Mouse (Mus musculus): ENCODE measurements at regions not wholly inside any gene's neighbourhood (a gene's known extent, or its start where the extent isn't known, plus 50 kb on each side); places are given as distances from the start of the nearest gene placed in this dataset.

DNA sequence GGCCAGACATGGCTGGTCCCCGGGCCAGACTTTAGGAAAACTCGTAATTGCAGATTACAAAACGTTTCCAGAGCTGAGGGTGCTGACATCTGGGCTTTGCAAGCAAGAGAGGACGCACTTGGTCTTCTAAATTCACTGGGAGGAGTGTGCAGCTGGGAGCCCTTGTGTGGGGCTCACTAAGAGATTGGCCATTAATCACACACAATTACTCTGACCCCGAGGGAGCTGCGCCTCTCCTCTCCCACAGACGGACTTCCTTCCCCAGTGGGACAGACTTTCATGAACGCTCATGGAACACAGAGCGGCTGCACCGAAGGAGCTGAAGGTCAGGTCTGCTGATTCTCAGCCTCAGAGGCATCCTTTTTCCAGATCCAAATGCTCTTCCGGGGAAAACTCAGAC is 407.2 kb downstream of the Med13l start:
- peak; percentile 21 for DNase-seq (ENCODE audit: low read depth, low spot score)

DNA sequence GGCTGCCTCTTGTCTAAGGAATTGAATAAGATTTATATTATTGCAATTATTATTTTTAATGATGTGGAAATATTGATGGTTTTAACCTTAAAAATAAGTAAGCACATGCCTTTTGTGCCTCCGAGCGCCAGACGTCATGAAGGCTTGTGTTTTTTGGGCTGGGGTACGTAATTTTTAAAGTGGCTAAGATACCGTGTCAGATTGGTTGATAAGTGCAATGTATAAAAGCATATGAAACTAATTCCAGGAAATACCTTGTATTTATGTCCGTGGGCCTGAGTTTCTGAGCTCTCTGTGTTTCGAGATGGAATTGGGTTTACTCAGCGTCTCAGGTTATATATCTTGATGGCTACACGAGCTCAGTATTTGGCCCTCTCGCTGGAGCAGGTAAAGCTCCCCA is 414.7 kb downstream of the Med13l start:
- no peak for DNase-seq (ENCODE audit: low read depth, low spot score)

DNA sequence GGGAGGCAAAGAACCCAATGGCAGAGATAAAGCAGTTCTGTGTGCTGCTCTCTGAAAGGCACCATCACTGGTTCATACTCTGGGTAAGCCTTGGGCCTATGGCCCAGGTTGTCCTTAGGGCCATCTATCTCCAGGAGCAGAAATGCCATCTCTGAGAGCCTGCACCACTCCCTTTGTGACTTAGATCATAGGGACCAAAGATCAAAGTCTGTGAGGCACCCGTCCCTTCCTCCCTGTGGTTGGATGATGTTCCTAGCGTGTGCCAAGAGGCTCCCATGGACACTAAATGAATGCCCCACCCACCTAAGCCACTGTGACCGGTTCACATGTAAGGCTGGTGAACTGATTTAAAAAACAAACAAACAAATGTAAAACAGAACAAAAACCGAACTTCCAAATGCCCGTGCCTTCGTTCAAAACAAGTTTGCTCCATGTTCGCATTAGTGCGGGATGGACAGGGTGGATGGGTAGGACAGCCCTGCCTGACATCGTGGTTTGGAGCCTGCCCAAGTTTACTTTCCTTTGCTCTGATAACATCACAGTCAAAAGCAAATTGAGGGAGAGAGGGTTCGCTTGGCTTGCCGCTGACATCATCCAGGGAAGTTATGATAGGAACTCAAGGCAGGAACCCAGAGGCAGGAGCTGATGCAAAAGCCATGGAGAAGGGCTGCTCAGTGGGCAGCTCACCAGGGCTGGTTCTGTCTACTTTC is 418.6 kb downstream of the Med13l start:
- DNase-seq (ENCODE audit: low read depth, low spot score) = no peak

DNA sequence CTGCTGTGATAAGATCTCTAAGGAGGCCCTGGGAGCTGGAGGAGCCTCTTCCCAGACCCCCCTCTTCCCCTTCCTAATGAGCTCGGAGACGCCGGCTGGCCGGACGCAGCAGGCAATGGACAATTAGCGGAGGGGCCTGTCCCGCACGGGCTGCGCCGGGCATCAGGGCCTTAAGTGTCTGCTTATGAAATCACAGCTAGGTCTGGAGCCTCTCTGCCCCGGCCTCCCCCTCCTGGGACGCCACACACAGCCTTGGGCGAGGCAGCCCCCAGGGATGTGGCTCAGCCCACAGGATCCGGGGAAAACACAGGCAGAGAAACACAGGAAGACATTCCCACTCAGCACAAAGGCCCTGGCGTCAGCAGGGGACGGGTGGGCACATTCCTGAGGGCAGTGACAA is 420.6 kb downstream of the Med13l start:
- DNase-seq (ENCODE audit: low read depth, low spot score) = peak; percentile 15

DNA sequence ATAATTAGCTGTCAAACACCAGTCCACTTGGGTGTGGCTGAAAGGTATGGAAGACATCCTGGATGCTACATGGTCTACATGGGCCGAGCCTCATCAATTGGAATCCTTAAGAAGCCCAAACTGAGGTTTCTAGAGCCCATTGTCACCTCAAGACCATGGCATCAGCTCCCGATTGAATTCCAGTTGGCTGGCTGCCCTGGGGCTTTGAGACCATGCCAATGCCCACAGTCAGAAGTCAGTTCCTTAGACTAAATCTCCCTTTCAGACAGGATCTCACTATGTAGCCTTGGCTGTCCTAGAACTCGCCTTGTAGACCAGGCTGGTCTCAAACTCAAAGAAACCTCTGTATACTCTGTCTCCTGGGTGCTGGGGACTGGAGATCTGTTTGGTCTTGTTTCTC is 423.8 kb downstream of the Med13l start:
- DNase-seq (ENCODE audit: low read depth, low spot score) = no peak

DNA sequence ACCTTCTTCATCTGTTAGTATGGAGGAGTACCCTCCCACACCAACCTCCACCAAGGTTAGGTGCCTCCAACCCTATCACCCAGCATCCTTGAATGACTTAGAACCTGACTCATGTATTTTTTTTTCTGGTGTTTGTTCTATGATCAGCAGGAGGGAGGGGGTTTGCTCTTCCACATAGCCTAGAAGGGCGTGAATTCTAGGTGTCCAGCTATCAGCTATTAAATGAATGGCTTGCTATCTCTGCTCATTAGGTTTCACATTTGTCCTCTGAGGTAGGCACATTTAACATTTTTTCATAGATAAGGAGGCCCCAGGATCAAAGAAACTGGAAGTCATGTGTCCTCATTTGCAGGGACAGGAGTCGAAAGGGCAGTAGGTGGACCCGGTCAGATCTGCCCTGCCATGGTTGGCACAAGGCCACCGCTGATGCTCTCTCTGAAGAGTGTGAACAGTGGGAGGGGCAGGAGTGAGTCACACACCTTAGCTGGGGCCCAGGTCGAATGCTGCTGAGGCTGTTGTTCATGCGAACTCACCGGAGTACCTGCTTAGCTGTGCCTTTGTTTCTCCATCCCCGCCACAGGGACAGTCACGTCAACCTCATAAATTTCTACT is 424.4 kb downstream of the Med13l start:
- no peak for DNase-seq (ENCODE audit: low read depth, low spot score)

DNA sequence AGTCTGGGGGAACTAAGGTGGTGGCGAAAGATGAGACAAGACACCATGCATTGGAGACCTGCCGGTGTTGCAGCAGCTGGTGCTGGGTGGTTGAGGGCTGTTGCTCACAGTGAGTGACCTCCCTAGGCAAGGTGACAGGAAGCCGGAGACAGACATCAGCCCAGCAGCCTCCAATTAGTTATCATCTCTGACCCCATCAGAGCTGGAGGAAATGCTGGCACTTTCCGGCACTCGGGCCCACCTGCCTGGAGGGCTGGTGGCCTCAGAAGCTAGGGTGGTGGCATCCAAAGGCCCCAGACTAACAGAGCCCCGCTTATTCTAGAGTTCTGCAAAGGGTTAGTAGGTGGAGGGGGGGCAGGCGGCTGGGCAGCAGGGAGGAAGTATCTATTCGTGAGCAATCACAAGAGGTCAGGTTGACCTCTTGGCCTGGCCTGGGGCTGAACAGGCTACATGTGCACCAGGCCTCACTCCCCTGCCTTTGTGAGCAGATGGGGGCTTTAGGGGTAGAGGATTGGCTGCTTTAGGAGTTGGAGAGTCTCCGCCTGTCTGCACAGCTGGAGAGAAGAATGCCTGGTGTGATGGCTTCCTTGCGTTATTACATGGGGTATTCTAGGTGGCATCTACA is 427.0 kb downstream of the Med13l start:
- no peak for DNase-seq (ENCODE audit: low read depth, low spot score)

DNA sequence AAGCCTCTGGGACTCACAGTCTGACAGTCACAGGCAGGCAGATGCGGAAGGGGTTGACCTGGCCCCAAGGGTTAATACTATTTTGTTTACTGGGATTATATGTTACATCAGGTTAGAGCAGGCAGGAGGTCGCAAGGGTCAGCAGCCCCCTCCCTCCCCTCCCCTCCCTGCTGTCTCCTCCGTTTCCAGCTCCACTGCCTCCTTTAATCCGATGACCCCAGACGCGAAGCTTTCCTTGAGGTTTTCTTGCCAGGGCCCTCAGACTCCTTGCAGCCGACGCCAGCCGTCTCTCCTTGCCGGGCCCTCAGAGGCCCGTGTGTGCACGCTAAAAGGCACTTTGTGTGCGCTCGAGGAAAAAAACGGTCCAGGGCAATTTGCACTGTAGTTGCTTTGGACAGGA is 438.6 kb downstream of the Med13l start:
- DNase-seq (ENCODE audit: low read depth, low spot score) = no peak

DNA sequence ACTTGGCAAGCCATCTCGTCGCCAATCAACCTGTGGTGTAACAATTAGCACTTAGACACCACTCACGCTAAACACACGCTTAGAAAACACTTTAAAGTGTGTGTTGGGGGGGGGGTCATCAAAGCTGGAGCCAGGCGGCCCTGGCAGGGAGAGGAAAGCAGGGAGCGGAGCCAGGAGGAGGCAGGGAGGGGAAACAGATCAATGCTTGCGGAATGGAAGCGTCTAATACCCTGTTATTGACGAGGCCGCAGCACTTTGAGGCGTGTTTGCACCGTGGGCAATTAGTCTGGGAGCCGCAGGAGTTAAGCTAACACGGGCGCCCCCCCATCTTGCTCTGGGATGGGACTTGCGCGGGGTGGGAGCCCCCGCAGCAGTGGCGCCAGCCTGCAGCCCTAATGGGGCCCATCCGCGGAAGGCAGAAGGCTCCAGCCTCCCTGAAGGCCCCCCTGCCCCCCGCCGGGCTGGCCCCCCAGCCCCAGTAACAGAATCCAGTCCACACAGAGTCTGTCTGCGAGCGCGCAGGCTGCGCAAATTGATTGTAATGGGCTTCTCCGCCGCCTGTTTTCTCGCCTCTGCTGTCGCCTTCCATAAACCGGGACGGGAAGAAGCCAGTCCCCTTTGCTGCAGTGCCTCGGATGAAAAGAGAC is 445.5 kb downstream of the Med13l start:
- no peak for DNase-seq (ENCODE audit: low read depth, low spot score)

DNA sequence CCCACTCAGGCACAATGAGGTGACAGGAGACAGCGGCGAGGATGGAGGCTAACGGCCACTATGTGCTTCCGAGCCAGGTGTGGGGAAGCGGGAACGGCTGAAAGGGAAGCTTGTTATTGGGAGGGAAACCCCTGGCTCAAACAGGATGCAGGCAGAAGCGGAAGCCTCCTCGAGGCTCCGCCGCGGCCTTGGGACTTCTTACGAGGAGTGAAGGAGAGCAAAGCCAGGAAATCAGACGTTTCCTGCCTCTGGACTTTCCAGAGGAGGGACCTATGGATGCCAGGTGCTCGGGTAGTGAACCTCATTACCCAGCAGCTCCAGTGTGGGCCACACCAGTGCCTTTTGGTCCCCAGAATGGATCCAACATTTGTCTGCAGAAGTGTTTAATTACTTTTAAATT is 449.6 kb downstream of the Med13l start:
- DNase-seq (ENCODE audit: low read depth, low spot score) = no peak

DNA sequence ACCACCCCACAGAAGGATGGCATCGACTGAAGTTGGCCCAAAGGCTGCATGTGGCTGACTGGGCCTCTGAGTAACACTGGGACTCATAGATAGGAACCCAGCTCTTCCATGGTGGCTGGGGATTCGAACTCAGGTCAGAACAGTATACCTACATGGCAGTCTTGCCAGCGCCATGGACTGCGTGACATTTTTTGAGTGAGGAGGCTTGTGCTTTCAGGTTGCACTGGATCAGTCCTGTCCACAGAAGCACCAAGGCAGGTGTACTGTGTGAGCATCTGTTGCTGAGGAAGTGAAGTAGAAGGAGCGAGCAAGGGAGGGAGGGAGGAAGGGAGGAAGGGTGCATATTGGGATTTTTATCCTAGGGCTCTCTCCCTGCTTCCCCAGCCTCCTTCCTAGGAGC is 454.7 kb downstream of the Med13l start:
- DNase-seq (ENCODE audit: low read depth, low spot score) = no peak

DNA sequence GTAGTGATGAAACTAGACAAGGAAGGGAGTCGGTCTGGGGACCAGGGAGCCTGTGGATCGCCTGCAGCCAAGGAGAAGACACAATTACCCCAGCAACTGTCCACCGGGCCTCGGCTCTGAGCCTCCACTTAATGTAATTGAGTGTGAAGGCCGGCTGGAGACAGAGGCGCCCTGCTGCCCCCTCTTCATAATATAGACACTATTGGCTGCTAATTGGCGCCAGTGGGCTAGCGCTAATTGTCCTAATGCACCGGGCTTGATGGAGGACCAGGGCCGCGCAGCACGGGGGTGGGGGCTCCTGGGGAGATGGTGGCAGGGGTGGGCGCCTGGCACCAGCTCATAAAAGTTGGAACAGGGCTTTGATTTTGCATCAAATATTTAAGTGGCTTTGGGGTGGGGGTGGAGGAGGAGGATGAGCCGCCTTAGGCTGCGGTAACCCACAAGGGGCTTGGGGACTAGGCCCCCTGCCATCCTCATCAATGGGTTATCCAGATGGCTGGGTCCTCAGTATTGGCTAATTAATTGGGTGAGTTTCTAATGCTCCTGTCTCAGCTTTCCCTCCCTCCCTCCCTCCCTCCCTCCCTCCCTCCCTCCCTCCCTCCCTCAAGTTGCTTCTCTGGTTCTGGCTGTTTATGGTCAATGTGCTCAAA is 455.3 kb downstream of the Med13l start:
- DNase-seq (ENCODE audit: low read depth, low spot score) = no peak

DNA sequence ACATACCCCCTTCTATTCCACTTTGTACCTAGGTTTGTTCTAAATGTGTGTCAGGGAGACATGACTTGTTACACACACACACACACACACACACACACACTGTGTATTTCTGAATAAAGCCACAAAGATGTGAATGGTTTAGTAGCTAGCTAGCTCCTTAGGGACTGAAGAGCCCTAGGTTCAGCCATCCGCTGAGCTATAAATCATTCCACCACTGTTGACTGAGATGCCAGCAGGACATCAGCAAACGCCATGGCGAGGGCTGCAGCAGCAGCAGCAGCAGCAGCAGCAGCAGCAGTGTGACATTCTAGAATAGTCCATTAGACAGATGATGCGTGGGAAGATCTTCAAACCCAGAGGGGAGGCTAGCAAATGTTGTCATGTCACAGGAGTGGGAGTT is 455.9 kb downstream of the Med13l start:
- DNase-seq (ENCODE audit: low read depth, low spot score) = no peak

DNA sequence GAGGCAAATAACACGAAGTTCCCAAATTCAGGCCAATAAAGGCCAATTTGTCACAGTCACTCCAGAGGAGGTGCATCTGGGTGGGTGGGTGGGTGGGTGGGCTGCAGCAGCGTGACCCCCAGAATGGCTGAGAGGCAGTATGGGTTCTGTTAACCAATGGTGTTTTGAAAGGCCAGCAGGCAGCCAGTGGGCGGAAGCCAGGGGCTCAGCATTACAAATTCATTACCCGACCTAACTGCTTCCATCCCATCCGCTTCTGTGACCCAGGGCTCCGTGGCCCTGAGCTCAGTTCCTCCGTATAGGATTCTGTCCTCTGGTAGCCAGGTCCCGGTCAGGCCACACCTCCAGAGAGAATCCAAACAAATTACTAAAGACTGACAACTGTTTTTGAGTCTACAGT is 463.5 kb downstream of the Med13l start:
- no peak for DNase-seq (ENCODE audit: low read depth, low spot score)

DNA sequence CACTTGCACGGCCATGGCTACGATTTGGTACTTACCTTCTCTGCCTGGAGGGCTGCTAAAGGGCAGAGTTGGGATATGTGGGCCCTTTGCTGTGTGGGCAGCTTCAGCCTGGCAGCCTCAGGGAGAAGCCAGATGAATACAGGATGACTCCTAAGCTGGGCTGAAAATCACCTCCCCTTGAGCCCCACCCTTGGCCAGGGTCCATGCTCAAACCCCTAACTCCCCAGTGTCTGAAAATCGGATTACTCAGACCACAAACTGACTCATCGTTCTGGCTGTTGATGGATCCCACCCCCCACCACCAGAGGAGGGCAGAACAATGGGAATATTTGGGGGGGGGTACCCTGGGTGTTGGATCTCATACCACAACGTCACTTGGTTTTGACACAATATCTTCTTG is 471.6 kb downstream of the Med13l start:
- DNase-seq (ENCODE audit: low read depth, low spot score) = no peak

DNA sequence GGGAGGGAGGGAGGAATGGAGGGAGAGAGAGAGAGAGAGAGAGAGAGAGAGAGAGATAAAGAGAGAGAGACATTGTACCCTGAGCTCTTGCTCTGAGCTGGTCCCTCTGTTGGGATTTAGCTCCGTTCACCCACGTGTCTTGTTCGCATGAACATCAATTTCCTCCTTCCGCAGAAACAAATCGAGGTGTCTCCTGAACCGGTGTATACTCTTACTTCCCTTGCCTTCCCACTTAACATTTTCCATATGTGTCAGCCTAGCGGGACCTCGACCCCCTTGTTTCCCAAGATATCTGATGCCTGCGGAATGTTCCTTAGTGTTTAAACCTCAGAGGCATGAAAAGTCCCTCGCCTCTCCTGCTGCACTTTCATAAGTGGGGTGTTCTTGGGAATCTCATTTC is 484.1 kb downstream of the Med13l start:
- DNase-seq (ENCODE audit: low read depth, low spot score) = no peak

DNA sequence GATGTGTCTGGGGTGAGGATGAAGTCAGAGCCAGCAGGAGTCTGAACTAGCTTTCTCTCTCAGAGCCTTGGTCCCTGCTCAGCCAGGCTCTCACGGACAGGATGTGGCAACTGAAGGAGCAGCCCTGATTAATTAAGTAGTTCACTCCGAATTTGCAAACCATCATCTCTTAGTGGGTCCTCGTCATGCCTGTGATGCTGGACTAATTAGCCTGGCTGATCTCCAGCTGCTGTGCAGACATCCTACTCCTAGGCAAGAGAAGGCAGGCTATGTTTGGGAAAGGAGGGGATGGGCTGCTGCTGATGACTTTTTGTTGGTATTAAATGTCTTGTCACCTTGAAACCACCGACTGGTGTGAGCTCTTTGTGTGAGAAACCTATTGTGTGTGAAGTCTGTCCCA is 487.1 kb downstream of the Med13l start:
- no peak for DNase-seq (ENCODE audit: low read depth, low spot score)

DNA sequence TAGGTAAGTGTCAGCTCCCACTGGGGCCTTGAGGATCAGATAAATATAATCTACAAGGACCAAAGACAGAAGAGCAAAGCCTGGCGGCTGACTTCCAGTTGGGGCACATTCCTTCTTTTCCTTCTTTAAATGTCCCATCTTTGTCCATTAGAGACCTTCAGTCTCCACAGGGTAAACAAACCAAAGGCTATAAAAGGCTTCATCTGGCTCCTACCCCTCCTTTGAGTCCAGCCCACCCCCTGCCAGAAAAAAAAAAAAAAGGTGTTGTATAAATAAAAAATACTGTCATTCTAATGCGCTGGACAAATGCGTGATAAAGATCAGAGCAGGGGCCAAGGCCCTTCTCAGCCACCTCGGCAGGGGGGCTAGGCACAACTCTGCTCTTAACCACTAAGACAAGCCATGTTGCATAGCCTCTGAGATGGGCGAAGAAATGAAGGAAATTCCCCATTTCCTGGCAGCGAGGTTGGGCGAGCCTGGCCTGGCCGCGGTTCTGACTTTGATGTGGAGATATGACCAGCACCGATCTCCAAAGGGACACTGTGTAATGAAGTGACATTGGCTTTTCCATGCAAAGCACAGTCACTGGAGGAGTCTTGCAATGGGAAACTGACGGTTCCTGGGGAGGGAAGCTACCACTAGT is 492.0 kb downstream of the Med13l start:
- DNase-seq (ENCODE audit: low read depth, low spot score) = no peak

DNA sequence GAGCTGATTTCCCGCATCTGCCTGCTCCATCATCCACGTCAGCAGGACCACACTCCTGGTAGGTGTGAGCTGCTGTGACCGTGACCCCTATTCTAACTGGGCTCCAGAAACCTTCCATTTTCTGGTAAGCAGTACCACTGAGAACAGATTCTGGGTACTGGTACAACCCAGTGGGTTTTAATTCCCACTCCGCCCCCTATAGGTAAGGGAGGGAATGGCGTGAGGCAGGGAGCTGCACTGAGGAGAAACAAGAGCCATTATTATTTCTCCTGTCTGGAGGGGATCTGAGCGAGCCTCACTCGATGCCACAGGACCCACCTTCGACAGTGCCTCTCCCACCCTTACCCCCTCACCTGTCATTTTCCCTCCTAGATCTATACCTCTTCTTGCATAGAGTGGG is 493.3 kb downstream of the Med13l start:
- no peak for DNase-seq (ENCODE audit: low read depth, low spot score)

DNA sequence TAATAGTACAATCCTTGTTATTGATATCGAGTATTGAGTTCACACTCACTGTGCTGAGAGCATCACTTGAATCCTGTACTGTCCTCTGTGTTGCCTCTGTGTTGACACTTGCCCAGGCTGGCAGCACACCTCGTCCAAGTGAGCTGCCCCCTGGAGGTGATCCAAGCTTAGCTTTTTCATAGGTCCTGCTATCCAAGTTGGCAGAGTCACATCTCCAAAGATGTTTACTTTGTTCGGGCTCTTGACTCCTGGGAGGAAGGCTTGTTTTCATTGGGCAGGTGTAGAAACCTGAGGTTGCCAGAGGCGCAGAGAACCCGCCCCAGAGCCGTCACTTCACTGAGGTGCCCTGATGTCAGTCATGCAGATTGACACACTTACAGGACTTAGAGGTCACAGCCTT is 493.9 kb downstream of the Med13l start:
- DNase-seq (ENCODE audit: low read depth, low spot score) = no peak

DNA sequence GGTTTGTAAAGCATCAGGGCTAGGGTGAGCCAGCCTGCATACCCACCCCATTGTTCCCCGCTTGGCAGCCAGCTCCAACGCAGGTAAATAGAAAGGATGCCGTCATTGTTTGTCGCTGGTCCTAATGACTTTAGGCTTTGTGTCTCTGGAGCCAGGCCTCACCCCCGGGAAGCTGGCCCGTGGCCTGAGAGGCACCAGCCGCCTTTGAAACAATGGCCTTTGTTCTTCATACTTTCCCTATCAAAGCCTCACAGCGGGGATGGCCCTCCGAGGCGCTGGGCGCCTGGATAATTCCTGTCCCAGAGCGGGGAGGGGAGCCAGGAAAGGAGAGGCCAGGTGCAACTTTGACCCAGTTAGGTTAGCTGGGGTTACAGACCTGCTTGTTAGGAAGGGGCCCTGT is 495.0 kb downstream of the Med13l start:
- DNase-seq (ENCODE audit: low read depth, low spot score) = peak; percentile 8

DNA sequence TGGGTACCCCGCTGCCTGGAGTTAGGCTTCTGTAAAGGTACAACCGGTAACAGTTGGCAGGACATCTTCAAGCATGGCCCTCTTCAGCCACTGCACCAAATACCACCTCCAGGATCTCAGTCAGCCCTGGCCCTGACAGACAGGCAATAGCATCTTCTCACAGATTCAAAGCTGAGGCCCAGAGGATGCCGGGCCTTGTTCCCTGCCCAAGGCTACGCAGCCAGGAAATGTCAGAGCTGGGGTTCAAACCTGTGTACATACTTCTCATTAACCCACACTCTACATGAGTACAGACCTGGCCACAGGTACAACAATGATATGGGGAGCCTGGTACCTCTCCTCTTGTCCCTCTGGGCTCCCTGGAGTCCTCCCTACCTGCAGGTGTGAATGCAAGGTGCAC is 497.3 kb downstream of the Med13l start:
- no peak for DNase-seq (ENCODE audit: low read depth, low spot score)

Measured in skeletal muscle tissue, adult 2 months (tissue).